Mouse (Mus musculus) forebrain, embryonic 11.5 days (tissue): ENCODE results near the gene Dhx57. TPM values are rescaled to one million over a fixed set of nuclear protein-coding genes. Genes with fewer than 3 reads are reported as not detected.
"Not testable (repeated sequence)": the region's sequence is repeated elsewhere in the genome, so short reads cannot be mapped to it uniquely, and the experiment has no call there.

Source experiments
- ATAC-seq: fragments of 200-750 bp; cut with Nextera tagmentation; replicated peaks from 2 replicates; pipeline ENCODE4 v1.8.0; 2017; ENCODE audit warnings: moderate TSS enrichment; ENCODE audit not compliant: low FRiP score
- DNase-seq: peaks from one replicate; pipeline ENCODE4 v3.0.0-alpha.2; 2017; ENCODE audit warnings: low spot score
- H3K27ac ChIP-seq: fragments of 300-500 bp; sonication (generic); 2 replicates; pipeline ENCODE4 v1.5.1; 2014; ENCODE audit warnings: low read depth, low read length
- H3K27me3 ChIP-seq: fragments of 300-500 bp; sonication (generic); 2 replicates; pipeline ENCODE4 v1.6.1; 2014; ENCODE audit warnings: mild to moderate bottlenecking, low read length, mixed read lengths; ENCODE audit not compliant: control insufficient read depth, insufficient read depth
- H3K36me3 ChIP-seq: fragments of 300-500 bp; sonication (generic); 2 replicates; pipeline ENCODE4 v1.6.1; 2014; ENCODE audit warnings: mild to moderate bottlenecking, low read length, moderate library complexity, mixed read lengths; ENCODE audit not compliant: control insufficient read depth, insufficient read depth
- H3K4me1 ChIP-seq: fragments of 300-500 bp; sonication (generic); replicated peaks from 2 replicates; pipeline ENCODE4 v1.6.1; 2014; ENCODE audit warnings: low read length, mixed read lengths; ENCODE audit not compliant: control insufficient read depth, insufficient read depth
- H3K4me2 ChIP-seq: fragments of 300-500 bp; sonication (generic); 2 replicates; pipeline ENCODE4 v1.6.1; 2014; ENCODE audit warnings: low read depth, mild to moderate bottlenecking, low read length, moderate library complexity, mixed read lengths; ENCODE audit not compliant: severe bottlenecking
- H3K4me3 ChIP-seq: fragments of 300-500 bp; sonication (generic); 2 replicates; pipeline ENCODE4 v1.5.1; 2014; ENCODE audit warnings: low read depth, low read length
- H3K9ac ChIP-seq: fragments of 300-500 bp; sonication (generic); 2 replicates; pipeline ENCODE4 v1.6.1; 2014; ENCODE audit warnings: low read length
- H3K9me3 ChIP-seq: fragments of 300-500 bp; sonication (generic); 2 replicates; pipeline ENCODE4 v1.6.1; 2016; ENCODE audit warnings: low read length, mixed read lengths; ENCODE audit not compliant: control insufficient read depth
- WGBS: fragments of 180-500 bp; shearing (Covaris S2); extraction: QIAGEN DNeasy Blood & Tissue Kit; methylation state at CpG from one replicate; pipeline ENCODE4 v1.1.7; 2014; 5-methylcytosine and 5-hydroxymethylcytosine counted together
- polyA plus RNA-seq: library from polyadenylated mRNA; unstranded; fragments of >200 nt; fragmentation: Nextera tagmentation; extraction: Ambion mirVana; gene quantifications from 2 replicates; pipeline ENCODE4 v1.2.1, GENCODE M21; 2014

The Dhx57 gene
- polyA plus RNA-seq, 1 experiment from 2014 or later = 21.8 TPM

- Histone ChIP-seq H3K27me3 (no peaks in the 10 kb centered on the region), H3K4me2 (no peak overlapping the region), H3K9ac (no peak overlapping the region), H3K27ac (no peak overlapping the region), H3K9me3 (no peaks in the 10 kb centered on the region), H3K4me1 (no peaks in the 10 kb centered on the region), H3K36me3 (no peaks in the 10 kb centered on the region; the same call in 1 of the 2 replicates), H3K4me3 (no peak overlapping the region)
- ATAC-seq (no peak), DNase-seq (no peak)
- 95% methylated on average over 8 of the region's 8 CpGs for WGBS
Measured at GRCm38 (mm10) chr17:80279340-80280070, 10.8 kb downstream of the Dhx57 start.

DNA sequence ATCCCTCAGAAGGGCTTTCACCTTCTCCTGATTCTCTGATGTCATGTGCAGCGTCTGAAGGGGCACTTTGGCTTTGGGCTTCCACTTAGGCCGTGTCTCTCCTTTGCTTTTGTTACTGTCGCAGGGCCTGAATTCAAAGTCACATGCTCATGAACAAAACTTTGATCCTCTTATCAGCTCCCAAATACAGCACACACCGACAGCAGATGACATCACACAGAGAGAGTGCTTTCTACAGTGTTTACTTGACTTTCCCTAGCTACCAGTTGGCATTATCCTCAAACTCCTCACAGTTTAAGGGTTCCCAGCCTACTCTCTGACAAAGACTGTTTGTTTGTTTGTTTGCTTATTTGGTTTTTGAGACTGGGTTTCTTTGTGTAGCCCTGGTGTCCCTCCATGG is 12.0 kb downstream of the Dhx57 start:
- Histone ChIP-seq H3K4me3 (no peak overlapping the region), H3K4me2 (no peak overlapping the region), H3K9me3 (no peaks in the 10 kb centered on the region), H3K27me3 (no peaks in the 10 kb centered on the region), H3K9ac (no peak overlapping the region), H3K27ac (no peak overlapping the region), H3K4me1 (no peaks in the 10 kb centered on the region), H3K36me3 (no peaks in the 10 kb centered on the region; the same call in 1 of the 2 replicates)
- 94% methylated on average over 4 of the region's 4 CpGs for WGBS
- no peak for ATAC-seq
- no peak for DNase-seq

- not testable (repeated sequence) for H3K4me3 ChIP-seq, H3K4me2 ChIP-seq, DNase-seq, H3K9me3 ChIP-seq, H3K27me3 ChIP-seq, ATAC-seq, H3K4me1 ChIP-seq, H3K9ac ChIP-seq, H3K36me3 ChIP-seq, H3K27ac ChIP-seq
- WGBS = 95% methylated on average over 7 of the region's 7 CpGs
Measured at GRCm38 (mm10) chr17:80270622-80271021, 19.7 kb downstream of the Dhx57 start.

- DNase-seq = no peak
- peaks cover 8% of the 10 kb centered on the region; the same call in 1 of the 2 replicates for H3K36me3 ChIP-seq
- 94% methylated on average over 3 of the region's 3 CpGs for WGBS
Measured at GRCm38 (mm10) chr17:80268151-80268550, 22.1 kb downstream of the Dhx57 start.

DNA sequence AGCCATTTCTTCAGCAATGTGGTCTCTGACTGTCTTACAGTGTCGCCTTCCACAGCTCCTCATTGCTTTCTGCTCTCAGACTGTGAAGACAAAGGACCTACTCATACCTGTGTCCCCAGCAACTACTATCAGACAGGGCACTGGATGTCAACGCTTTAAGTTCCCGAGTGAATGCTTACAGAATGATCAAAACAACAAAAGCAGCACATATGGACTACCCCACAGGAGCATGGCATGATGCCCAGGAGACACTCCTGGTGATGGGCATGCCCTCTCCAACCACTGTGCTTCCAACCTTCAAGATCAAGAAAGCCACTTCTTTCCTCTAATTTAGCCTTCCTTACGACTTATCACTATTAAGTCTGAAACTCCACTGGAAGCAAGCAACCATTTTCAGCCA is 23.2 kb downstream of the Dhx57 start:
- Histone ChIP-seq H3K36me3 (peaks cover 8% of the 10 kb centered on the region; the same call in 1 of the 2 replicates), H3K4me3 (no peak overlapping the region), H3K9ac (no peak overlapping the region), H3K4me1 (no peaks in the 10 kb centered on the region), H3K4me2 (no peak overlapping the region), H3K27ac (no peak overlapping the region), H3K9me3 (no peaks in the 10 kb centered on the region), H3K27me3 (no peaks in the 10 kb centered on the region)
- DNase-seq (no peak), ATAC-seq (no peak)
- WGBS = 94% methylated on average over 4 of the region's 4 CpGs

More at GRCm38 (mm10) chr17:80268151-80268550, 22.1 kb downstream of the Dhx57 start:
- Histone ChIP-seq H3K27me3 (no peaks in the 10 kb centered on the region), H3K9me3 (no peaks in the 10 kb centered on the region), H3K4me1 (no peaks in the 10 kb centered on the region), H3K4me3 (no peak overlapping the region), H3K4me2 (no peak overlapping the region), H3K27ac (no peak overlapping the region), H3K9ac (no peak overlapping the region)
- ATAC-seq = no peak

- WGBS = 68% methylated on average over 13 of the region's 13 CpGs
- H3K27ac ChIP-seq = no peak overlapping the region
Measured at GRCm38 (mm10) chr17:80255208-80255607, 35.1 kb downstream of the Dhx57 start.

GRCm38 (mm10) chr17:80254421-80254820 is 35.9 kb downstream of the Dhx57 start:
- ATAC-seq (no peak), DNase-seq (no peak)
- WGBS = 94% methylated on average over 5 of the region's 5 CpGs
- Histone ChIP-seq H3K27me3 (no peaks in the 10 kb centered on the region), H3K4me1 (no peaks in the 10 kb centered on the region), H3K4me3 (no peak overlapping the region), H3K36me3 (peaks cover 23% of the 10 kb centered on the region), H3K27ac (no peak overlapping the region), H3K9ac (no peak overlapping the region), H3K4me2 (no peak overlapping the region), H3K9me3 (no peaks in the 10 kb centered on the region)

More at GRCm38 (mm10) chr17:80255208-80255607, 35.1 kb downstream of the Dhx57 start:
- no peaks in the 10 kb centered on the region for H3K27me3 ChIP-seq
- no peak for DNase-seq
- H3K9me3 ChIP-seq = no peaks in the 10 kb centered on the region
- H3K9ac ChIP-seq = no peak overlapping the region
- ATAC-seq = no peak
- no peak overlapping the region for H3K4me3 ChIP-seq
- H3K4me2 ChIP-seq = no peak overlapping the region
- peaks cover 17% of the 10 kb centered on the region for H3K36me3 ChIP-seq
- H3K4me1 ChIP-seq = no peaks in the 10 kb centered on the region

- ATAC-seq = no peak
Measured at GRCm38 (mm10) chr17:80252757-80253525, 37.3 kb downstream of the Dhx57 start.

More at GRCm38 (mm10) chr17:80252757-80253525, 37.3 kb downstream of the Dhx57 start:
- Histone ChIP-seq H3K36me3 (peaks cover 25% of the 10 kb centered on the region), H3K27ac (no peak overlapping the region), H3K4me2 (no peak overlapping the region), H3K9me3 (no peaks in the 10 kb centered on the region), H3K27me3 (no peaks in the 10 kb centered on the region), H3K4me3 (no peak overlapping the region), H3K4me1 (no peaks in the 10 kb centered on the region), H3K9ac (no peak overlapping the region)
- 85% methylated on average over 13 of the region's 13 CpGs for WGBS
- no peak for DNase-seq
